Mouse (Mus musculus): ENCODE measurements at regions not wholly inside any gene's neighbourhood (a gene's known extent, or its start where the extent isn't known, plus 50 kb on each side); places are given as distances from the start of the nearest gene placed in this dataset.

DNA sequence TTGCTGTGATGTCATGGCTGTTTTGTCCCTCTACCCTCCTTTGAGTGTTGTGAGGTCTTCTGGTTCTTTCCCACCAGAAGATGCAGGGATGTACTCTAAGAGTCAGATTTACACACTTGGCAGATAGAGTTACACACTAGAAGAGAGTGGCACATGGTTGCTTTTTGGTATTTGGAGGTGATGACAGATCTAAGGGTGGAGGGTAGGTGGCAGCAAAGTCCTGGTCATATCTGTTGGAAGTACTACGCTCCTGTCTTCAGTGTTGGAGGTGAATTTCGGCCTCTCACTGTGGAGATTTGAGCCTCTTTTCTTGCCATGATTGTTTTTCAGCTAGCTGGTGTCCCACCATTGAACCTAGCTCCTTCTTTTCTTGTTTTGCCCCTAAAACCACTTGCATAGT lies 73.0 kb downstream of the Scp2d1 start:
- TF ChIP-seq POLR2A (IDR thresholded peaks at IDR 0.05; ENCODE audit: low read depth, low read length) (no peak), CTCF (conservative IDR thresholded peaks at IDR 0.05; ENCODE audit: insufficient read depth, insufficient read length, low read depth, low read length) (no peak)
